Mouse (Mus musculus) forebrain, embryonic 13.5 days (tissue): ENCODE data around the gene Prkch. TPM values are rescaled to one million over a fixed set of nuclear protein-coding genes. Genes with fewer than 3 reads are reported as not detected.

Experiments
- ATAC-seq: fragments of 200-750 bp; cut with Nextera tagmentation; 2 replicates; pipeline ENCODE4 v1.8.0; 2017
- H3K27ac ChIP-seq: fragments of 300-500 bp; sonication (generic); 2 replicates; pipeline ENCODE4 v1.5.1; 2015; ENCODE audit warnings: inconsistent platforms, mild to moderate bottlenecking, moderate library complexity
- H3K27me3 ChIP-seq: fragments of 300-500 bp; sonication (generic); 2 replicates; pipeline ENCODE4 v1.6.1; 2015; ENCODE audit warnings: mild to moderate bottlenecking, inconsistent platforms
- H3K36me3 ChIP-seq: fragments of 300-500 bp; sonication (generic); 2 replicates; pipeline ENCODE4 v1.6.1; 2015; ENCODE audit warnings: mild to moderate bottlenecking, inconsistent platforms; ENCODE audit not compliant: poor library complexity, severe bottlenecking
- H3K4me1 ChIP-seq: fragments of 300-500 bp; sonication (generic); 2 replicates; pipeline ENCODE4 v1.6.1; 2015; ENCODE audit warnings: inconsistent platforms
- H3K4me2 ChIP-seq: fragments of 300-500 bp; sonication (generic); 2 replicates; pipeline ENCODE4 v1.6.1; 2015; ENCODE audit warnings: inconsistent platforms, mild to moderate bottlenecking, moderate library complexity
- H3K4me3 ChIP-seq: fragments of 300-500 bp; sonication (generic); 2 replicates; pipeline ENCODE4 v1.5.1; 2015; ENCODE audit warnings: mild to moderate bottlenecking, inconsistent platforms
- H3K9ac ChIP-seq: fragments of 300-500 bp; sonication (generic); 2 replicates; pipeline ENCODE4 v1.6.1; 2015; ENCODE audit warnings: mild to moderate bottlenecking, inconsistent platforms
- H3K9me3 ChIP-seq: fragments of 300-500 bp; sonication (generic); replicated peaks from 2 replicates; pipeline ENCODE4 v1.6.1; 2016; ENCODE audit warnings: inconsistent platforms
- WGBS: fragments of 180-500 bp; shearing (Covaris S2); methylation state at CpG from one replicate; pipeline ENCODE4 v1.1.7; 2015; 5-methylcytosine and 5-hydroxymethylcytosine counted together
- polyA plus RNA-seq: library from polyadenylated mRNA; unstranded; fragments of >200 nt; fragmentation: Nextera tagmentation; extraction: Ambion mirVana; gene quantifications from 2 replicates; pipeline ENCODE4 v1.2.1, GENCODE M21; 2015

Prkch gene
- polyA plus RNA-seq, 1 experiment from 2014 or later: 3.1 TPM

GRCm38 (mm10) chr12:73727046-73727445 is 142.4 kb downstream of the Prkch start:
- H3K4me2 ChIP-seq: no peak overlapping the region
- H3K27me3 ChIP-seq: no peaks in the 10 kb centered on the region
- no peaks in the 10 kb centered on the region for H3K36me3 ChIP-seq
- H3K27ac ChIP-seq: no peak overlapping the region
- H3K9me3 ChIP-seq: no peaks in the 10 kb centered on the region; the same call in 1 of the 2 replicates
- H3K4me1 ChIP-seq: peaks cover 6% of the 10 kb centered on the region
- no peak for ATAC-seq
- H3K9ac ChIP-seq: no peak overlapping the region
- 97% methylated on average over 1 of the region's 1 CpGs for WGBS
- no peak overlapping the region for H3K4me3 ChIP-seq

- Histone ChIP-seq H3K4me2 (no peak overlapping the region), H3K4me3 (no peak overlapping the region), H3K27ac (no peak overlapping the region), H3K4me1 (peaks cover 6% of the 10 kb centered on the region), H3K36me3 (no peaks in the 10 kb centered on the region), H3K9ac (no peak overlapping the region), H3K27me3 (no peaks in the 10 kb centered on the region), H3K9me3 (no peaks in the 10 kb centered on the region)
- ATAC-seq: no peak
- WGBS: 7% methylated on average over 4 of the region's 4 CpGs
Observed at GRCm38 (mm10) chr12:73730603-73731002, 146.0 kb downstream of the Prkch start.

- ATAC-seq: no peak
- no peak overlapping the region for H3K4me2 ChIP-seq
- no peak overlapping the region for H3K27ac ChIP-seq
- H3K9me3 ChIP-seq: no peaks in the 10 kb centered on the region
- H3K4me1 ChIP-seq: peaks cover 6% of the 10 kb centered on the region
- H3K4me3 ChIP-seq: no peak overlapping the region
- H3K36me3 ChIP-seq: no peaks in the 10 kb centered on the region
- H3K27me3 ChIP-seq: no peaks in the 10 kb centered on the region
- 74% methylated on average over 5 of the region's 5 CpGs for WGBS
- no peak overlapping the region for H3K9ac ChIP-seq
Observed at GRCm38 (mm10) chr12:73731093-73731492, 146.5 kb downstream of the Prkch start.

- Histone ChIP-seq H3K4me1 (peaks cover 6% of the 10 kb centered on the region), H3K4me3 (no peak overlapping the region), H3K9me3 (no peaks in the 10 kb centered on the region), H3K27me3 (no peaks in the 10 kb centered on the region), H3K27ac (no peak overlapping the region), H3K9ac (no peak overlapping the region), H3K36me3 (no peaks in the 10 kb centered on the region), H3K4me2 (no peak overlapping the region)
- no peak for ATAC-seq
- WGBS: 68% methylated on average over 17 of the region's 17 CpGs
Observed at GRCm38 (mm10) chr12:73731848-73732540, 147.4 kb downstream of the Prkch start.

GRCm38 (mm10) chr12:73732862-73733261 is 148.3 kb downstream of the Prkch start:
- Histone ChIP-seq H3K27ac (no peak overlapping the region), H3K36me3 (no peaks in the 10 kb centered on the region), H3K4me2 (no peak overlapping the region), H3K9me3 (no peaks in the 10 kb centered on the region), H3K9ac (no peak overlapping the region), H3K4me1 (peaks cover 6% of the 10 kb centered on the region), H3K27me3 (no peaks in the 10 kb centered on the region), H3K4me3 (no peak overlapping the region)
- ATAC-seq: no peak
- 84% methylated on average over 7 of the region's 7 CpGs for WGBS

- 90% methylated on average over 3 of the region's 3 CpGs for WGBS
- Histone ChIP-seq H3K27me3 (no peaks in the 10 kb centered on the region), H3K4me1 (no peaks in the 10 kb centered on the region), H3K36me3 (no peaks in the 10 kb centered on the region), H3K4me2 (no peak overlapping the region), H3K9me3 (no peaks in the 10 kb centered on the region), H3K4me3 (no peak overlapping the region), H3K27ac (no peak overlapping the region), H3K9ac (no peak overlapping the region)
- ATAC-seq: no peak
Observed at GRCm38 (mm10) chr12:73736931-73737330, 152.3 kb downstream of the Prkch start.

- Histone ChIP-seq H3K27me3 (no peaks in the 10 kb centered on the region), H3K4me2 (no peak overlapping the region), H3K27ac (no peak overlapping the region), H3K36me3 (no peaks in the 10 kb centered on the region), H3K4me3 (no peak overlapping the region), H3K9me3 (no peaks in the 10 kb centered on the region), H3K9ac (no peak overlapping the region), H3K4me1 (no peaks in the 10 kb centered on the region)
- 91% methylated on average over 6 of the region's 6 CpGs for WGBS
- no peak for ATAC-seq
Observed at GRCm38 (mm10) chr12:73739611-73740219, 155.1 kb downstream of the Prkch start.

GRCm38 (mm10) chr12:73742577-73742976 is 158.0 kb downstream of the Prkch start:
- no peaks in the 10 kb centered on the region for H3K27me3 ChIP-seq
- no peak overlapping the region for H3K9ac ChIP-seq
- H3K4me1 ChIP-seq: no peaks in the 10 kb centered on the region
- no peak overlapping the region for H3K27ac ChIP-seq
- no peaks in the 10 kb centered on the region for H3K36me3 ChIP-seq
- no peak overlapping the region for H3K4me2 ChIP-seq
- WGBS: 80% methylated on average over 3 of the region's 3 CpGs
- no peak for ATAC-seq
- no peaks in the 10 kb centered on the region for H3K9me3 ChIP-seq
- H3K4me3 ChIP-seq: no peak overlapping the region

- ATAC-seq: no peak
- no peak overlapping the region for H3K9ac ChIP-seq
- H3K27ac ChIP-seq: no peak overlapping the region
- no peaks in the 10 kb centered on the region for H3K9me3 ChIP-seq
- H3K4me3 ChIP-seq: no peak overlapping the region
- H3K36me3 ChIP-seq: no peaks in the 10 kb centered on the region
- H3K27me3 ChIP-seq: no peaks in the 10 kb centered on the region
- no peak overlapping the region for H3K4me2 ChIP-seq
- H3K4me1 ChIP-seq: no peaks in the 10 kb centered on the region
Observed at GRCm38 (mm10) chr12:73743087-73743486, 158.5 kb downstream of the Prkch start.

- no peaks in the 10 kb centered on the region for H3K36me3 ChIP-seq
- H3K4me3 ChIP-seq: no peak overlapping the region
- H3K9me3 ChIP-seq: no peaks in the 10 kb centered on the region
- H3K9ac ChIP-seq: no peak overlapping the region
- 93% methylated on average over 6 of the region's 6 CpGs for whole genome bisulfite sequencing
- ATAC-seq: no peak
- no peaks in the 10 kb centered on the region for H3K4me1 ChIP-seq
- H3K27me3 ChIP-seq: no peaks in the 10 kb centered on the region
- no peak overlapping the region for H3K27ac ChIP-seq
- H3K4me2 ChIP-seq: no peak overlapping the region
Observed at GRCm38 (mm10) chr12:73746072-73746471, 161.5 kb downstream of the Prkch start.

- Histone ChIP-seq H3K27me3 (peaks cover 7% of the 10 kb centered on the region), H3K9ac (no peak overlapping the region), H3K9me3 (no peaks in the 10 kb centered on the region), H3K4me2 (no peak overlapping the region), H3K27ac (no peak overlapping the region), H3K4me3 (no peak overlapping the region), H3K36me3 (no peaks in the 10 kb centered on the region), H3K4me1 (0 out of 2 replicates have a peak, but pooled peaks cover 3% of the 10 kb centered on the region)
- WGBS: 92% methylated on average over 3 of the region's 3 CpGs
- ATAC-seq: no peak
Observed at GRCm38 (mm10) chr12:73748373-73748772, 163.8 kb downstream of the Prkch start.

- no peak overlapping the region for H3K9ac ChIP-seq
- no peaks in the 10 kb centered on the region for H3K36me3 ChIP-seq
- H3K27ac ChIP-seq: peak overlapping the region; percentile 22; the same call in 1 of the 2 replicates
- no peak for ATAC-seq
- no peaks in the 10 kb centered on the region for H3K9me3 ChIP-seq
- peaks cover 17% of the 10 kb centered on the region for H3K4me1 ChIP-seq
- no peak overlapping the region for H3K4me2 ChIP-seq
- H3K27me3 ChIP-seq: peaks cover 31% of the 10 kb centered on the region
- H3K4me3 ChIP-seq: no peak overlapping the region
- WGBS: 43% methylated on average over 9 of the region's 9 CpGs
Observed at GRCm38 (mm10) chr12:73754476-73755150, 170.0 kb downstream of the Prkch start.
